Mouse (Mus musculus): Measurements from ENCODE around the gene Nodal. TPM values are rescaled to one million over a fixed set of nuclear protein-coding genes. Genes with fewer than 3 reads are reported as not detected.

Gene Nodal
- total and polyA plus RNA-seq, 3 experiments: 0.04 to 0.10 TPM; not detected in 1

DNA sequence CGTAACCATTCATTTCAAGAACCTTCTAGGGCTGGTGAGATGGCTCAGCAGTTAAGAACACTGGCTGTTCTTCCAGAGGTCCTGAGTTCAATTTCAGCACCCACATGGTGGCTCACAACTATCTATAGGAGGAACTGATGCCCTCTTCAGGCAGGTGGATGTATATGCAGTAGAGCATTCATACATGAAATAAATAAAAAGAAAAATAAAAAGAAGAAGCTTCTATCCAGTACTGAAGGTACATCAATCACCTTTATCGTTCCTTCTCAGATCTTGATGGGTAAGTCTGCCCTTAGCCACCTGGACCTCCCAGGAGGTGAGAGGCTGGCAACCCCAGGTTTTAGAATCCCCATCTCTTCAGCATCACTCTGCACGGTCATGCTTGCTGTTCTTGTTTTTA, 2.5 kb upstream of the Nodal start:
- peaks cover 4% of the 10 kb centered on the region; the same call in 1 of the 2 replicates for H3K27me3 ChIP-seq (ENCODE audit: control insufficient read depth, insufficient read depth, low read length)
- 83% methylated on average over 3 of the region's 3 CpGs for WGBS
- no peaks in the 10 kb centered on the region for H3K79me2 ChIP-seq (replicated peaks; ENCODE audit: control insufficient read depth, insufficient read depth, low read length)
- H3K27ac ChIP-seq: no peak overlapping the region
- peak; percentile 29 for TF ChIP-seq CTCF (IDR thresholded peaks at IDR 0.05)
- TF ChIP-seq POLR2A (IDR thresholded peaks at IDR 0.05; ENCODE audit: insufficient read depth, low read depth, low read length): no peak
- no peak for TF ChIP-seq EP300 (IDR thresholded peaks at IDR 0.05; ENCODE audit: insufficient read depth, low read depth, low read length)
- H3K4me3 ChIP-seq: no peak overlapping the region
- intact Hi-C loops (cut with DNase I): no loop called here
- H3K4me1 ChIP-seq (ENCODE audit: control insufficient read depth, insufficient read depth, low read length): peaks cover 2% of the 10 kb centered on the region
- no peak overlapping the region for H3K9ac ChIP-seq (ENCODE audit: low read depth, low read length)
- DNase-seq: no peak
- H3K36me3 ChIP-seq (ENCODE audit: control insufficient read depth, insufficient read depth, low read length): no peaks in the 10 kb centered on the region

DNA sequence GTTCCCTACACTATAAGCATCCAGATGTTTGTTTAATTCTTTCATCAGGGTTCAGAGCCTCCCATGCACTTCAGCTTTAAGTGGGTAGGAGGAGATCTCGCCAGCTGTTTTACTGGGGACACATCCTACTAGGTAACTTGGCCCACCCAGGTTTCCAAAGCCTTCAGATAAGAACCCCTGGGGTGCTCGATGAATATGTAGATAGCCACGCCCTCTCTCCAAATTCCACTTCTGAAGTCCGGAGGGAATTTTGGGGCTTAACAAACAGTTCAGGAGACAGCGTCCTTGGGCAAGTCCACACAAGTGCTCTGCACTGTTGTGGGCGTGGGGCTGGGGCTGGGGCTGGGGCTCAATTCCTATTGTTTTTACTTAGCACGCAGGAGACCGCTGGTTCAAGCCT, 1.9 kb upstream of the Nodal start:
- Histone ChIP-seq H3K4me3 (no peak overlapping the region), H3K4me1 (ENCODE audit: control insufficient read depth, insufficient read depth, low read length) (peaks cover 2% of the 10 kb centered on the region), H3K27me3 (ENCODE audit: control insufficient read depth, insufficient read depth, low read length) (peaks cover 4% of the 10 kb centered on the region; the same call in 1 of the 2 replicates), H3K9ac (ENCODE audit: low read depth, low read length) (no peak overlapping the region), H3K79me2 (replicated peaks; ENCODE audit: control insufficient read depth, insufficient read depth, low read length) (no peaks in the 10 kb centered on the region), H3K27ac (no peak overlapping the region), H3K36me3 (ENCODE audit: control insufficient read depth, insufficient read depth, low read length) (no peaks in the 10 kb centered on the region)
- no peak for TF ChIP-seq CTCF (IDR thresholded peaks at IDR 0.05)
- DNase-seq: no peak
- intact Hi-C loops (cut with DNase I): no loop called here
- WGBS: 64% methylated on average over 8 of the region's 8 CpGs

DNA sequence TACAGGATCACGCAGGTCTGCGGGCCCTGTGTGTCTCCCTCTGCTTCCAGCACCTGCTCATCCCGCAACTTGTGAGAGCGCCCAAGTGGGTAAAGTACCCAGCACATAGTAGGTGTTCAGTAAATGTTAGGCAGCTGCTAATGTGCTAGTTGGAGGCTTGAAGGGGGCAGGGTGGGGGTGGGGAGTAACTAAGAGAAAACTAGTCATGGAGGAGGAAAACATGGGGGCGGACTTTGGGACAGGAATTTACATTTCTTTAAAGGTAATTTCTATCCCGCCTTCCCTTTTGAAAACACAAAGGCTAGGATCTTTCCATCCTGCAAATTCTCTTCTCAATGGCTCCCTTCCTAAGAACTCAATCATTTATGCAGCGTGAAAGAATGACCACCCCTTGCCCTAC, 1.2 kb upstream of the Nodal start:
- WGBS: 82% methylated on average over 7 of the region's 7 CpGs
- H3K36me3 ChIP-seq (ENCODE audit: control insufficient read depth, insufficient read depth, low read length): no peaks in the 10 kb centered on the region
- intact Hi-C loops (cut with DNase I): no loop called here
- H3K4me1 ChIP-seq (ENCODE audit: control insufficient read depth, insufficient read depth, low read length): peaks cover 2% of the 10 kb centered on the region
- TF ChIP-seq CTCF (IDR thresholded peaks at IDR 0.05) (no peak), POLR2A (IDR thresholded peaks at IDR 0.05; ENCODE audit: insufficient read depth, low read depth, low read length) (no peak), EP300 (IDR thresholded peaks at IDR 0.05; ENCODE audit: insufficient read depth, low read depth, low read length) (no peak)
- H3K27me3 ChIP-seq (ENCODE audit: control insufficient read depth, insufficient read depth, low read length): peaks cover 4% of the 10 kb centered on the region; the same call in 1 of the 2 replicates
- H3K9ac ChIP-seq (ENCODE audit: low read depth, low read length): no peak overlapping the region
- no peak for DNase-seq
- H3K79me2 ChIP-seq (replicated peaks; ENCODE audit: control insufficient read depth, insufficient read depth, low read length): no peaks in the 10 kb centered on the region
- H3K27ac ChIP-seq: no peak overlapping the region
- H3K4me3 ChIP-seq: no peak overlapping the region

DNA sequence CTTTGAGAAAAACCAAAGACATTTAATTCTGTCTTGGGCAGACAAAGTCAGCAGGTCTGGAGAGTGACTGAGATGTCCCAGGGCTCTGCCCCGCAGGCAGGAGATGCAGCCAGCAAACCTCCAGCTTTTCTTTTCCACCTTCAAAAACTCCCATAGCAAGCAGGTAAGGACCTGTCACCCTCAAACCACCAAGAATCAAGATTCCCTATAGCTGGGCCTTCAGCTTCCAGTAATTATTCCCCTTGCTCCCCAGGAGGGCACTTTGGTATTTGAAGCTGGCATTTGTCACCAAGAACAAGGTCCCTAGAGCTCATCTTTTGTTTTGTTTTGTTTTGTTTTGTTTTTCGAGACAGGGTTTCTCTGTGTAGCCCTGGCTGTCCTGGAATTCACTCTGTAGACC, 726 bp upstream of the Nodal start:
- TF ChIP-seq CTCF (IDR thresholded peaks at IDR 0.05) (no peak), POLR2A (IDR thresholded peaks at IDR 0.05; ENCODE audit: insufficient read depth, low read depth, low read length) (no peak), EP300 (IDR thresholded peaks at IDR 0.05; ENCODE audit: insufficient read depth, low read depth, low read length) (no peak)
- Histone ChIP-seq H3K27me3 (ENCODE audit: control insufficient read depth, insufficient read depth, low read length) (peaks cover 4% of the 10 kb centered on the region; the same call in 1 of the 2 replicates), H3K4me3 (no peak overlapping the region), H3K27ac (no peak overlapping the region), H3K9ac (ENCODE audit: low read depth, low read length) (no peak overlapping the region), H3K4me1 (ENCODE audit: control insufficient read depth, insufficient read depth, low read length) (peaks cover 2% of the 10 kb centered on the region), H3K79me2 (replicated peaks; ENCODE audit: control insufficient read depth, insufficient read depth, low read length) (no peaks in the 10 kb centered on the region), H3K36me3 (ENCODE audit: control insufficient read depth, insufficient read depth, low read length) (no peaks in the 10 kb centered on the region)
- intact Hi-C loops (cut with DNase I): no loop called here
- 81% methylated on average over 2 of the region's 2 CpGs for WGBS
- no peak for DNase-seq

DNA sequence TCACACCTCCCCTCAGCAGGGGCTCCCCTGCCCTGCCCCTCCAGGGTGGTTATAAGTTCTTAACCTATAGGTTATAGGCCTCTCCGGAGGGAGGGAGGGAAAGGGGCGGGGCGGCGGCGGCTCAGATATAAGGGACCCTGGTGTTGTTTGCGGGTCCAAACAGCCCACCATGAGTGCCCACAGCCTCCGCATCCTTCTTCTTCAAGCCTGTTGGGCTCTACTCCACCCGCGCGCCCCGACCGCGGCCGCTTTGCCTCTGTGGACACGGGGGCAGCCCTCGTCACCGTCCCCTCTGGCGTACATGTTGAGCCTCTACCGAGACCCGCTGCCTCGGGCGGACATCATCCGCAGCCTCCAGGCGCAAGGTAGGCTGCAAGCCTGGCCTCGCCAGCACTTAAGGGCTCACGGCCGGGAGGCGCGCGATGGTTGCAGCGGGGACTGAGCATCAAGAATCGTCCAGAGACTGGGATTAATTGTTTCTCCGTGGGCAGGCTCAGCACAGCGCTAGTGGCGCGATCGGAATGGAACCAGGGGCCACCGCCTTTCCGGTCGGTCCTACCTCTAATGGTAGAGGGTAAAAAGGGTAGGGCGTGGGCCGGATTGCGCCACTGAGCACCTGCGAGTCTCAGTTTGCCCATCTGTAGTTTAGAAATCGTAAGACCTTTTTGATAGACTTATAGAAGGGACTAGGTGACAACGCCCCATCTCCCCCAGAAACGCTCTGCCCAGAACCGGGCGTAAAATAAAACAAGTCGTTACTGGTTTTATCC, 544 bp downstream of the Nodal start:
- no peaks in the 10 kb centered on the region for H3K36me3 ChIP-seq (ENCODE audit: control insufficient read depth, insufficient read depth, low read length)
- H3K27ac ChIP-seq: peak overlapping the region; percentile 8
- H3K27me3 ChIP-seq (ENCODE audit: control insufficient read depth, insufficient read depth, low read length): peaks cover 4% of the 10 kb centered on the region; the same call in 1 of the 2 replicates
- WGBS: 4% methylated on average over 50 of the region's 50 CpGs
- peak; percentile 47 to 56 for DNase-seq
- TF ChIP-seq CTCF (IDR thresholded peaks at IDR 0.05) (no peak), POLR2A (IDR thresholded peaks at IDR 0.05; ENCODE audit: insufficient read depth, low read depth, low read length) (no peak), EP300 (IDR thresholded peaks at IDR 0.05; ENCODE audit: insufficient read depth, low read depth, low read length) (no peak)
- H3K79me2 ChIP-seq (replicated peaks; ENCODE audit: control insufficient read depth, insufficient read depth, low read length): no peaks in the 10 kb centered on the region
- peak overlapping the region; percentile 20 for H3K4me3 ChIP-seq
- peaks cover 2% of the 10 kb centered on the region for H3K4me1 ChIP-seq (ENCODE audit: control insufficient read depth, insufficient read depth, low read length)
- H3K9ac ChIP-seq (ENCODE audit: low read depth, low read length): peak overlapping the region; percentile 33
- intact Hi-C loops (cut with DNase I): no loop called here

- H3K27ac ChIP-seq: peak overlapping the region; percentile 75
- H3K36me3 ChIP-seq (ENCODE audit: control insufficient read depth, insufficient read depth, low read length): no peaks in the 10 kb centered on the region
- intact Hi-C loops (cut with DNase I): no loop called here
- H3K9ac ChIP-seq (ENCODE audit: low read depth, low read length): peak overlapping the region; percentile 37
- H3K4me1 ChIP-seq (ENCODE audit: control insufficient read depth, insufficient read depth, low read length): peaks cover 4% of the 10 kb centered on the region
- 15% methylated on average over 24 of the region's 24 CpGs for WGBS
- DNase-seq: peak; percentile 32 to 45
- no peaks in the 10 kb centered on the region for H3K79me2 ChIP-seq (replicated peaks; ENCODE audit: control insufficient read depth, insufficient read depth, low read length)
- TF ChIP-seq EP300 (IDR thresholded peaks at IDR 0.05; ENCODE audit: insufficient read depth, low read depth, low read length) (no peak), POLR2A (IDR thresholded peaks at IDR 0.05; ENCODE audit: insufficient read depth, low read depth, low read length) (no peak), CTCF (IDR thresholded peaks at IDR 0.05) (no peak)
- H3K27me3 ChIP-seq (ENCODE audit: control insufficient read depth, insufficient read depth, low read length): peaks cover 4% of the 10 kb centered on the region; the same call in 1 of the 2 replicates
- H3K4me3 ChIP-seq: peak overlapping the region; percentile 22; the same call in 1 of the 2 replicates
Observed at GRCm38 (mm10) chr10:61419146-61419545, 1.4 kb downstream of the Nodal start.
